Comparison of ENCODE assay signal across 8 mouse cellular contexts in the genomic region with DNA sequence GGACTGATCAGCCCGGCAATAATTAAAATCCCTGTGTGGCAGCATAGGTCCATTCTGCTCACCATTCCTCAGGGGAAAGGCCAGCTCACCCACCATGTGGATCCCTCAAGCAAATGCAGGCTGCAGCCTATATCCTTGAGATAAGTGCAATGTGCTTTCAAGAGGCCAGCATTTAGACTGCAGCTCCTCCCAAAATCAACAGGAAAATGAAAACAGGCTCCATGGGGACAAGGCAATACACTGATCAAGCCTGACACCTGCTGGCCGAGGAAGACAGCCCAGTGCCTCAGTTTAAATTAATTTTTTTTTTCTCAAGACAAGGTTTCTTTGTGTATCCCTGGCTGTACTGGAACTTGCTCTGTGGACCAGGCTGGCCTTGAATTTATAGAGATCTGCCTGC. TPM values are rescaled to one million over a fixed set of nuclear protein-coding genes. Genes with fewer than 3 reads are reported as not detected.
A peak's percentile ranks its signal among the peaks of the same experiment; 100 is the strongest.
DNase-seq lines count a peak whose midpoint lies in the region; ATAC-seq lines count a peak whose summit lies in the region.
"Had no signal": no experiment of that assay in that cellular context is flagged by ENCODE, and none has a peak within 500 bp of the region (broad histone marks: within the 10 kb centered on the region; RNA-seq: fewer than 3 reads in every experiment).

No protein-coding gene starts in this region.

- no peak for ATAC-seq in neural tube, embryonic 15.5 days (ENCODE audit: low FRiP score)
- peak; percentile 23 for ATAC-seq in activated CD4-positive, CD25-positive, alpha-beta regulatory T cell, adult 4 months
- ATAC-seq in kidney, embryonic 16.5 days (ENCODE audit: low FRiP score, low TSS enrichment): peak; percentile 63; the same call in 1 of the 2 replicates

- no peaks in the 10 kb centered on the region for H3K4me1 ChIP-seq in neural tube, embryonic 15.5 days
- no peaks in the 10 kb centered on the region for H3K4me1 ChIP-seq in embryonic facial prominence, embryonic 10.5 days
- H3K4me1 ChIP-seq in kidney, embryonic 16.5 days (ENCODE audit: insufficient read depth, low read length): no peaks in the 10 kb centered on the region
- H3K4me1 ChIP-seq: neural tube, embryonic 12.5 days had no signal

- H3K9me3 ChIP-seq in neural tube, embryonic 15.5 days (replicated peaks): no peaks in the 10 kb centered on the region
- no peaks in the 10 kb centered on the region for H3K9me3 ChIP-seq in embryonic facial prominence, embryonic 10.5 days
- 0 out of 2 replicates have a peak, but pooled peaks cover 3% of the 10 kb centered on the region for H3K9me3 ChIP-seq in kidney, embryonic 16.5 days (ENCODE audit: low read length)
- H3K9me3 ChIP-seq: neural tube, embryonic 12.5 days had no signal

- no peak overlapping the region for H3K9ac ChIP-seq in neural tube, embryonic 15.5 days (replicated peaks)
- H3K9ac ChIP-seq in kidney, embryonic 16.5 days (replicated peaks; ENCODE audit: low read length): no peak overlapping the region
- H3K9ac ChIP-seq: neural tube, embryonic 12.5 days had no signal

- H3K36me3 ChIP-seq in neural tube, embryonic 15.5 days: peaks cover 42% of the 10 kb centered on the region
- peaks cover 95% of the 10 kb centered on the region for H3K36me3 ChIP-seq in embryonic facial prominence, embryonic 10.5 days (replicated peaks)
- peaks cover 40% of the 10 kb centered on the region for H3K36me3 ChIP-seq in kidney, embryonic 16.5 days (ENCODE audit: insufficient read depth, low read length)

- WGBS in neural tube, embryonic 15.5 days: 46% methylated on average over 2 of the region's 2 CpGs
- 60% methylated on average over 2 of the region's 2 CpGs for WGBS in embryonic facial prominence, embryonic 10.5 days
- WGBS in kidney, embryonic 16.5 days: 46% methylated on average over 2 of the region's 2 CpGs

- DNase-seq in neural tube, embryonic 10.5 days (ENCODE audit: extremely low spot score, low spot score): peak; percentile 34
- peak; percentile 50 for DNase-seq in embryonic facial prominence, embryonic 10.5 days (ENCODE audit: low spot score)
- DNase-seq in lung, postnatal 14 days: peak; percentile 49
- peak; percentile 7 for DNase-seq in skeletal muscle tissue, adult 2 months (ENCODE audit: low read depth, low spot score)

- H3K4me3 ChIP-seq in neural tube, embryonic 15.5 days (replicated peaks): no peak overlapping the region
- no peak overlapping the region for H3K4me3 ChIP-seq in embryonic facial prominence, embryonic 10.5 days
- H3K4me3 ChIP-seq in kidney, embryonic 16.5 days (ENCODE audit: low read length): no peak overlapping the region
- H3K4me3 ChIP-seq: neural tube, embryonic 12.5 days had no signal

- no peak overlapping the region for H3K4me2 ChIP-seq in neural tube, embryonic 15.5 days
- no peak overlapping the region for H3K4me2 ChIP-seq in kidney, embryonic 16.5 days (replicated peaks; ENCODE audit: low read depth, low read length)
- H3K4me2 ChIP-seq: neural tube, embryonic 12.5 days had no signal

- no peak overlapping the region for H3K27ac ChIP-seq in neural tube, embryonic 15.5 days (replicated peaks)
- H3K27ac ChIP-seq in embryonic facial prominence, embryonic 10.5 days (replicated peaks): no peak overlapping the region
- no peak overlapping the region for H3K27ac ChIP-seq in kidney, embryonic 16.5 days (ENCODE audit: low read length)
- H3K27ac ChIP-seq: neural tube, embryonic 12.5 days had no signal

- no peaks in the 10 kb centered on the region for H3K27me3 ChIP-seq in neural tube, embryonic 15.5 days (replicated peaks)
- H3K27me3 ChIP-seq in embryonic facial prominence, embryonic 10.5 days (replicated peaks; ENCODE audit: low read depth, poor library complexity, severe bottlenecking): no peaks in the 10 kb centered on the region
- no peaks in the 10 kb centered on the region for H3K27me3 ChIP-seq in kidney, embryonic 16.5 days (ENCODE audit: insufficient read depth, low read length)
- H3K27me3 ChIP-seq: neural tube, embryonic 12.5 days had no signal

RNA-seq across cellular contexts. Expression of gene Pus7, which starts 24.9 kb away (rescaled TPM):
- 15.1 and 19.7 TPM in 2 replicates for polyA plus RNA-seq in neural tube, embryonic 15.5 days (2015; fragmentation: Nextera tagmentation; extraction: Ambion mirVana)
- 1 to 10 TPM; 7.4 to 9.6 TPM for polyA plus RNA-seq in activated CD4-positive, CD25-positive, alpha-beta regulatory T cell, adult 4 months (2017; shearing (Covaris generic))
- polyA plus RNA-seq in embryonic facial prominence, embryonic 10.5 days (2016; fragmentation: Nextera tagmentation; extraction: Ambion mirVana): 42.9 and 45.9 TPM in 2 replicates
- polyA plus RNA-seq in kidney, embryonic 16.5 days (2015; fragmentation: Nextera tagmentation; extraction: Ambion mirVana): 32.3 and 34.8 TPM in 2 replicates

RNA-seq across cellular contexts. Expression of gene Rint1, which starts 28.9 kb away (rescaled TPM):
- polyA plus RNA-seq in neural tube, embryonic 15.5 days (2015; fragmentation: Nextera tagmentation; extraction: Ambion mirVana): 31.3 and 32.0 TPM in 2 replicates
- 10 to 100 TPM; 18.7 to 26.1 TPM for polyA plus RNA-seq in activated CD4-positive, CD25-positive, alpha-beta regulatory T cell, adult 4 months (2017; shearing (Covaris generic))
- polyA plus RNA-seq in embryonic facial prominence, embryonic 10.5 days (2016; fragmentation: Nextera tagmentation; extraction: Ambion mirVana): 36.4 and 36.5 TPM in 2 replicates
- polyA plus RNA-seq in kidney, embryonic 16.5 days (2015; fragmentation: Nextera tagmentation; extraction: Ambion mirVana): 33.6 and 36.7 TPM in 2 replicates
